Mouse (Mus musculus) CD8-positive naive resting alpha-beta T cell, adult 2 months (primary cell): Measurements from ENCODE around the gene Zdhhc21.

Experiments
- DNase-seq, 2 experiments: peaks; one replicate each; pipeline ENCODE4 v3.0.0; 2022; ENCODE audit warnings: low read depth in 2 of 2, low spot score in 2 of 2

Zdhhc21 gene

GRCm38 (mm10) chr4:82765513-82766216 is 94.1 kb downstream of the Zdhhc21 start:
- DNase-seq = no peak

- DNase-seq = no peak
Measured at GRCm38 (mm10) chr4:82763586-82763985, 96.2 kb downstream of the Zdhhc21 start.

GRCm38 (mm10) chr4:82762430-82763119 is 97.2 kb downstream of the Zdhhc21 start:
- DNase-seq = no peak

GRCm38 (mm10) chr4:82756295-82756626 is 103.5 kb downstream of the Zdhhc21 start:
- no peak for DNase-seq

GRCm38 (mm10) chr4:82755616-82756294 is 104.0 kb downstream of the Zdhhc21 start:
- no peak for DNase-seq
